Comparison of ENCODE assay signal across 14 mouse cellular contexts in genomic region chr11:80494852-80495251, GRCm38 (mm10).
"Had no signal": no experiment of that assay in that cellular context is flagged by ENCODE, and none has a peak within 500 bp of the region (broad histone marks: within the 10 kb centered on the region; RNA-seq: fewer than 3 reads in every experiment).

No protein-coding gene starts in this region.

- H3K4me1 ChIP-seq: liver, embryonic 13.5 days; stomach, embryonic 15.5 days had no signal

- H3K4me3 ChIP-seq: intestine, embryonic 15.5 days; left cerebral cortex, adult 2 months; limb, embryonic 15.5 days; liver, embryonic 13.5 days; myocyte; neural tube, embryonic 15.5 days; stomach, embryonic 15.5 days had no signal

- H3K9me3 ChIP-seq: intestine, embryonic 15.5 days; limb, embryonic 15.5 days; liver, embryonic 13.5 days; neural tube, embryonic 15.5 days; stomach, embryonic 15.5 days had no signal

- H3K4me2 ChIP-seq: intestine, embryonic 15.5 days; limb, embryonic 15.5 days; liver, embryonic 13.5 days; midbrain, embryonic 11.5 days; neural tube, embryonic 15.5 days; stomach, embryonic 15.5 days had no signal

- H3K36me3 ChIP-seq: intestine, embryonic 15.5 days; limb, embryonic 15.5 days; liver, embryonic 13.5 days; neural tube, embryonic 15.5 days; stomach, embryonic 15.5 days had no signal

- H3K9ac ChIP-seq: intestine, embryonic 15.5 days; limb, embryonic 15.5 days; liver, embryonic 13.5 days; neural tube, embryonic 15.5 days; stomach, embryonic 15.5 days had no signal

- ATAC-seq: intestine, embryonic 15.5 days had no signal

- H3K27ac ChIP-seq: intestine, embryonic 15.5 days; left cerebral cortex, adult 2 months; limb, embryonic 15.5 days; liver, embryonic 13.5 days; neural tube, embryonic 15.5 days; stomach, embryonic 15.5 days had no signal

- H3K27me3 ChIP-seq: intestine, embryonic 15.5 days; limb, embryonic 15.5 days; liver, embryonic 13.5 days; neural tube, embryonic 15.5 days; stomach, embryonic 15.5 days had no signal

- DNase-seq: kidney, adult 2 months; kidney, postnatal 25 days; liver, embryonic 13.5 days; lung, adult 18-20 months; right cerebral cortex, adult 18-20 months; thymus, adult 2 months; thymus, postnatal 25 days had no signal
